Mouse (Mus musculus) cerebellum, adult 2 months (tissue): ENCODE data around the gene Adamtsl2. TPM values are rescaled to one million over a fixed set of nuclear protein-coding genes. Genes with fewer than 3 reads are reported as not detected.
A peak's percentile ranks its signal among the peaks of the same experiment; 100 is the strongest.

Experiments
- DNase-seq, 2 experiments: peaks; one replicate each; pipeline ENCODE4 v3.0.0; 2021
- H3K27ac ChIP-seq: fragments of 200-500 bp; 2 replicates; pipeline ENCODE4 v1.5.1; 2012; ENCODE audit warnings: low read length, control low read depth, inconsistent platforms; ENCODE audit not compliant: insufficient read depth
- H3K27me3 ChIP-seq: fragments of 200-500 bp; 2 replicates; pipeline ENCODE4 v1.6.1; 2012; ENCODE audit warnings: inconsistent platforms, mild to moderate bottlenecking, low read length, moderate library complexity; ENCODE audit not compliant: control insufficient read depth, insufficient read depth
- H3K4me1 ChIP-seq: fragments of 200-500 bp; 2 replicates; pipeline ENCODE4 v1.6.1; 2011; ENCODE audit warnings: low read length; ENCODE audit not compliant: control insufficient read depth, insufficient read depth
- H3K4me3 ChIP-seq: fragments of 200-500 bp; replicated peaks from 2 replicates; pipeline ENCODE3; 2011; ENCODE audit warnings: mild to moderate bottlenecking, low read depth, low read length, control low read depth; ENCODE audit not compliant: insufficient read depth
- CTCF ChIP-seq: fragments of 200-500 bp; IDR thresholded peaks from 2 replicates; pipeline ENCODE4 v1.5.1; 2011; ENCODE audit warnings: low read depth, mild to moderate bottlenecking, control low read depth, low read length, moderate library complexity, borderline replicate concordance; ENCODE audit not compliant: insufficient read depth
- POLR2A ChIP-seq: fragments of 200-500 bp; IDR thresholded peaks from 2 replicates; pipeline ENCODE4 v1.6.1; 2011; ENCODE audit warnings: low read length, control low read depth, borderline replicate concordance; ENCODE audit not compliant: insufficient read depth
- WGBS: fragments of 180-500 bp; shearing (Covaris S2); methylation state at CpG from one replicate; pipeline ENCODE4 v1.1.7; 2018; 5-methylcytosine and 5-hydroxymethylcytosine counted together
- polyA plus RNA-seq: library from polyadenylated mRNA; depleted of rRNA; stranded (reverse); fragments of >200 nt; gene quantifications from 2 replicates; pipeline ENCODE4 v1.2.3, GENCODE M21; 2012

Gene Adamtsl2
- polyA plus RNA-seq, 1 experiment: 4.1 TPM

DNA sequence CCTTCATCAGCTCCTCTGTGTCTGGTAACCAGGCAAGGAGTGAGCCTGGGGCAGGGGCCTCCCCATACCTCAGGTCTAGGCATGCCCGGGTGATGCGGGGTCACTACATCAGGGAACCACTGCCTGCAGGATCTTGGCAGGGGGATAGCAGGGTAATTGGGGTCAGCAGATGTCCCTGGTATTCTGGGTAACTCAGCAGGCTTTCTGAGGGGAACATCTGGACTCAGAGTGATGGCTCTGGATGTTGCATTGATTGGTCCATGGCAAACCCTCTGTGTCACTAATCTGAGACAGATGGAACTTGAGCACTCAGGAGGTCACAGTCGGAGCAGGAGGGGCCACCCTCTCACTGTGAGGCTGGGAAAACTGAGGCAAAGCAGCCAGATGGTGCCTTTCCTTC lies 27.6 kb downstream of the Adamtsl2 start:
- WGBS: 79% methylated on average over 3 of the region's 3 CpGs
- DNase-seq: no peak
- TF ChIP-seq CTCF (no peak), POLR2A (no peak)
- Histone ChIP-seq H3K27me3 (no peaks in the 10 kb centered on the region), H3K4me3 (no peak overlapping the region), H3K27ac (no peak overlapping the region), H3K4me1 (peaks cover 22% of the 10 kb centered on the region)

DNA sequence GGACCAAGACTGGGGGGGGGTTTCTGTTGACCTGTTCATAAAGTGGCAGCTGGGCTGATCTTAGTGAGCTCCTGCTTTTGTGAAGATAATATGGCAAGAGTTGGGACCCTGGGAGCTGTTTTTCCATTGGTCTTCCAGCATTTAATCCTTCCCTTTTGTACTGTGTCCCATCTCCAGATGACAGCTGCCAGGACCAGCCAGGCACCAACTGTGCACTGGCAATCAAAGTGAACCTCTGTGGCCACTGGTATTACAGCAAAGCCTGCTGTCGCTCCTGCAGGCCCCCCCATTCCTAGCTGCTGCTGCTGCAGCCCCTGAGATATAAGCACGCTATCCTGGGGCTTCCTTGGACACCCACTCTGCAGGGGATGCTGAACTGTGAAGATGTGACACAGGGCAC lies 29.0 kb downstream of the Adamtsl2 start:
- WGBS: 66% methylated on average over 2 of the region's 2 CpGs
- Histone ChIP-seq H3K4me3 (no peak overlapping the region), H3K4me1 (peaks cover 22% of the 10 kb centered on the region), H3K27me3 (no peaks in the 10 kb centered on the region), H3K27ac (no peak overlapping the region)
- no peak for DNase-seq
- TF ChIP-seq POLR2A (no peak), CTCF (no peak)

DNA sequence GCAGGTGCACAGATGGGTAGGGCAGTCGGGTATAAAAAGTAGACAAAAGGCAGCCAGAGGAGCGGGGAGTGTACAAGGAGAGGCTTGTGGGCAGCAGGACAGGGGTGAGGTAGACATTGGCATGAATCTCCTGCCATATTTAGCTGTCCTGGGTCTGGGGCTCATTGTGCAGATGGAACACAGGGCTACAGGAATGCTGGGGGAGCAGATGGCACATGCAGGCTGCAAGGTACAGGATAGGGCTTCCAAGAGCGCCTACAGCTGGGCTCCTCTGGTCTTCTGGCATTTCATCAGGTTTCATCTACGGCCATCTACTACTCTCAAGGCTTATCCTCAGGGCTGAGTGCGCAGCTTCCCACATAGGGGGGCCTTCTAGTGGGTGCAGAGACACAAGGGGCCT lies 29.9 kb downstream of the Adamtsl2 start:
- WGBS: 22% methylated on average over 5 of the region's 5 CpGs

DNA sequence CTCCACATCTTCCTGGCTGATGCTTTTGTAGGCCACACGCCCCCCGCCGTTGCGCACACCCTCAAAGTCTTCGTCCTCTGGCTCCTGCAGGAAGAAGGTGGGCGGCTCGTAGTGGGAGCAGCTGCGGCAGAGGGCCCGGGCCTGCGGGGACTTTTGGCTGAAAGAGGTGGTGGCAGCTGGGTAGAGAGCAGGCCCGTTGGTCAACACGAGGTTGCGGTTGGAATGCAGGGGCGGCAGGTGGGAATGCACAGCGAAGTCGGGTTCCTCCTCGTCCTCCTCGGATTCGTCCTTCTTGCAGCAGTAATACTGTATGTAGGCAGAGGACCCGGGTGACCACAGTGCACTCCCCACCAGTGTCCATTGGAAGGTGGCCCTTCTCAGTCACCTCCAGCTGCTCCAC lies 33.4 kb downstream of the Adamtsl2 start:
- TF ChIP-seq CTCF (no peak), POLR2A (no peak)
- peaks cover 17% of the 10 kb centered on the region for H3K4me1 ChIP-seq
- H3K27ac ChIP-seq: no peak overlapping the region
- H3K27me3 ChIP-seq: no peaks in the 10 kb centered on the region
- DNase-seq: no peak
- no peak overlapping the region for H3K4me3 ChIP-seq
- 62% methylated on average over 20 of the region's 20 CpGs for WGBS

More for the DNA sequence above, 29.9 kb downstream of the Adamtsl2 start:
- H3K27ac ChIP-seq: no peak overlapping the region
- DNase-seq: peak; percentile 51 to 68
- H3K4me3 ChIP-seq: no peak overlapping the region
- H3K4me1 ChIP-seq: peaks cover 22% of the 10 kb centered on the region
- TF ChIP-seq CTCF: no peak
- TF ChIP-seq POLR2A: no peak
- no peaks in the 10 kb centered on the region for H3K27me3 ChIP-seq

DNA sequence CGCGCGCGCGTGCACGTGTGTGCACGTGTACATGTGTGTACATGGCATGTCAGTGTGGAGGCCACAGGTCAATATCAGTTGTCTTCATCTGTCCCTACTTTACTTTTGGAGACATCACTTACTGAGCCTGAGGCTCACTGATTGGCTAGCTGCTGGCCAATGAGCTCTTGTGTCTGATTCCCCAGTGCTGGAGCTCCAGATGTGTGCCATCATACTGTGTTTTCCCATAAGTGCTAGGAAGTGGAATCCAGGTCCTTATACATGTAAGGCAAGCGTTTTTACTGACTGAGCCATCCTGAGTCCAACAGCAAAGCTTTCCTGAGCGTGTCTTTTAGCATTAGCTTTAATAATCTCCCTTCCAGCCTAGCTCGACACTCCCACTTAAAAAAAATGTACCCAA lies 35.0 kb downstream of the Adamtsl2 start:
- no peaks in the 10 kb centered on the region for H3K27me3 ChIP-seq
- DNase-seq: no peak
- 92% methylated on average over 10 of the region's 10 CpGs for WGBS
- H3K27ac ChIP-seq: no peak overlapping the region
- TF ChIP-seq CTCF (no peak), POLR2A (no peak)
- peaks cover 7% of the 10 kb centered on the region for H3K4me1 ChIP-seq
- H3K4me3 ChIP-seq: no peak overlapping the region

DNA sequence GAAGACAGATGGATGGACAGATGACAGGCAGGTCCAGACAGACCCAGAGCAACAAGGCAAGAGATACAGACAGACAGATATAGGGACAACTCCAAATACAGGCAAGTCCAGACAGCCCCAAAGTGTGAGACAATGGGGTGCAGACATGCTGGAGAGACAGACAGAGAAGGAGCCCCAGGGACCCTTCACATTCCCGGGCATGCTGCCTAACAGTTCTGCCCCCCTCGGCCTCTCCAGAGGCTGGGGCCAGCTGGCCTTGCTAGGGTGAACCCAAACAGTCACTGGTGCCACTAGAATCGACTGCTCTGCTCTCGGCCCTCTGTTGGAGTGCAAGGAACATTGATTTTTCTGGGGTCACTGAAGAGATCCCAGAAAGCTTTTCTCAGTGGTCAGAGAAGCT lies 39.3 kb downstream of the Adamtsl2 start:
- Histone ChIP-seq H3K4me3 (no peak overlapping the region), H3K4me1 (peaks cover 9% of the 10 kb centered on the region; the same call in 1 of the 2 replicates), H3K27me3 (no peaks in the 10 kb centered on the region), H3K27ac (no peak overlapping the region)
- no peak for DNase-seq
- TF ChIP-seq CTCF: no peak
- no peak for TF ChIP-seq POLR2A
- 53% methylated on average over 4 of the region's 4 CpGs for WGBS

DNA sequence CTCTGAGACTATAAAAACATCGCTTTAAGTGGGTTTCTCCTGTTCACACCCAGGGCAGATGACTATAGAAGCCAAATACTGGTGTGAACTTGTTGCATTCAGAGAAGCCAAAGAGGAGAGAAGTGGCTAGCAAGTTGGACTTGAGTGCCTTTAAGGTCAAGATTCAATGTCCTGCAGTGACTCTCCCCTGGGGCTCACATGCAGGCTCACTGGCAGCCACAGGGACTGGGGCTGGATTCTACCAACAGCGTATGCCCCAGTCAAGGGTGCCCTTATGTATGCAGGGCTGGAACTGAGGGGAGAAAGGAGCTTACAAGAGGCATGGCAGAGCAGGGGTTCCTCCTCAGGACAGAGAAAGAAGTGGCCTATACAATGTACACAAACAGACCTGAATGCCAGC lies 40.6 kb downstream of the Adamtsl2 start:
- no peak for DNase-seq
- Histone ChIP-seq H3K27me3 (no peaks in the 10 kb centered on the region), H3K4me1 (peaks cover 9% of the 10 kb centered on the region; the same call in 1 of the 2 replicates), H3K4me3 (no peak overlapping the region), H3K27ac (no peak overlapping the region)
- WGBS: 97% methylated on average over 2 of the region's 2 CpGs
- TF ChIP-seq POLR2A: no peak
- no peak for TF ChIP-seq CTCF

DNA sequence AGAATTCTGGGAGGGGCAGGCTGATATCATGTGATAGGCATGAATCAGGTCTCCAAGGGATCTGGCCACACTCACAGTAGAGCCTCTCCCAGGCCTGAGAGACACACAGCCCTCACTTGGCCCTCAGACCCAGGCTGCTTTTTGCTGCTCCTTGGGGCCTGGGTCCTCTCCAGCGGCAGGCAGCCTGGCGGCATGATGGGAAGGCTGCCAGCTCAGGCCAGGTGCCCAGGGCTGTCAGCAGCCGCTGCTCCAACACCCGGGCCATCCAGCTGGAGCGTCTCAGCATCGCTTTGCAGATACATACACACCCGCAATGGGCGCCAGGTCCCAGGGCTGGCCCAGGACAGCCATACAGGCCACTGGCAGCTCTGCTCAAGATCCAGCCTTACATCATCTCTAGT lies 41.1 kb downstream of the Adamtsl2 start:
- WGBS: 67% methylated on average over 8 of the region's 8 CpGs
- no peak for DNase-seq
- Histone ChIP-seq H3K4me1 (peaks cover 9% of the 10 kb centered on the region; the same call in 1 of the 2 replicates), H3K27ac (no peak overlapping the region), H3K4me3 (no peak overlapping the region), H3K27me3 (no peaks in the 10 kb centered on the region)
- TF ChIP-seq POLR2A (no peak), CTCF (no peak)
